Mouse (Mus musculus) neural tube, embryonic 14.5 days (tissue): ENCODE measurements around the gene 4931429L15Rik. TPM values are rescaled to one million over a fixed set of nuclear protein-coding genes. Genes with fewer than 3 reads are reported as not detected.
"Not testable (repeated sequence)": the region's sequence is repeated elsewhere in the genome, so short reads cannot be mapped to it uniquely, and the experiment has no call there.

Experiments
- ATAC-seq: fragments of 200-750 bp; cut with Nextera tagmentation; 2 replicates; pipeline ENCODE4 v1.8.0; 2017; ENCODE audit warnings: low read depth, mild to moderate bottlenecking, moderate TSS enrichment, moderate library complexity
- H3K27ac ChIP-seq: fragments of 300-500 bp; sonication (generic); 2 replicates; pipeline ENCODE4 v1.5.1; 2014; ENCODE audit warnings: low read depth, mild to moderate bottlenecking, control low read depth, low read length, moderate library complexity, mixed read lengths
- H3K27me3 ChIP-seq: fragments of 300-500 bp; sonication (generic); 2 replicates; pipeline ENCODE4 v1.6.1; 2014; ENCODE audit warnings: low read length; ENCODE audit not compliant: control insufficient read depth, insufficient read depth
- H3K36me3 ChIP-seq: fragments of 300-500 bp; sonication (generic); 2 replicates; pipeline ENCODE4 v1.6.1; 2014; ENCODE audit warnings: low read length, mixed read lengths; ENCODE audit not compliant: control insufficient read depth, insufficient read depth
- H3K4me1 ChIP-seq: fragments of 300-500 bp; sonication (generic); 2 replicates; pipeline ENCODE4 v1.6.1; 2014; ENCODE audit warnings: low read length; ENCODE audit not compliant: control insufficient read depth, insufficient read depth
- H3K4me2 ChIP-seq: fragments of 300-500 bp; sonication (generic); 2 replicates; pipeline ENCODE4 v1.6.1; 2014; ENCODE audit warnings: mild to moderate bottlenecking, low read depth, low read length, control low read depth
- H3K4me3 ChIP-seq: fragments of 300-500 bp; sonication (generic); 2 replicates; pipeline ENCODE4 v1.5.1; 2014; ENCODE audit warnings: low read depth, low read length, control low read depth, mixed read lengths
- H3K9ac ChIP-seq: fragments of 300-500 bp; sonication (generic); replicated peaks from 2 replicates; pipeline ENCODE4 v1.6.1; 2014; ENCODE audit warnings: low read depth, mild to moderate bottlenecking, control low read depth, low read length, mixed read lengths
- H3K9me3 ChIP-seq: fragments of 300-500 bp; sonication (generic); 2 replicates; pipeline ENCODE4 v1.6.1; 2016; ENCODE audit warnings: low read length; ENCODE audit not compliant: control insufficient read depth
- WGBS: fragments of 180-500 bp; shearing (Covaris S2); extraction: QIAGEN DNeasy Blood & Tissue Kit; methylation state at CpG from one replicate; pipeline ENCODE4 v1.1.7; 2014; 5-methylcytosine and 5-hydroxymethylcytosine counted together
- polyA plus RNA-seq: library from polyadenylated mRNA; unstranded; fragments of >200 nt; fragmentation: Nextera tagmentation; extraction: Ambion mirVana; gene quantifications from 2 replicates; pipeline ENCODE4 v1.2.1, GENCODE M21; 2014

Gene 4931429L15Rik
- polyA plus RNA-seq, 1 experiment from 2014 or later = not detected

DNA sequence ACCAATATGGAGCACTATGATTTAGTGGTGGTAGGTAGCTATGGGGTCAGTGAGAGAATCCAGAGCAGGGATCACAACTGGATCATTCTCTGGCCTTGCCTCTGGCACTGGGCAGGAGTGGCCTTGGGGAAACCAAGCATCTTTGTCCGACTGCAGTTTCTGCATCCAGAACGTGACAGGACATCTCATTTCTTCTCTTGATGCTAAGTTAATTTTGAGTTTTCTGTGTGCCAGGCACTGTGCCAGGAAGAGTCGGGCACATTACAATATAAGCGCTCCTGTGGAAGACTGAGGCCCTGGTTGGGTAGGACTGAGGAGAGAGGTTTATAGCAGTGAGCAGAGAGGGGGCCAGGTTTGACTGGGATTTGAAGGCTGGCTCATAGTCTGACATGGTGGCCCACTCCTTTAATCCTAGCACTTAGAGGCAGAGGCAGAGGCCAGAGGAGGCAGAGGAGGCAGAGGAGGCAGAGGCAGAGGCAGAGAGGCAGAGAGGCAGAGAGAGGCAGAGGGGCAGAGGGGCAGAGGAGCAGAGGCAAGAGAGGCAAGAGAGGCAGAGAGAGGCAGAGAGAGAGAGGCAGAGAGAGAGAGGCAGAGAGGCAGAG is 19.4 kb upstream of the 4931429L15Rik start:
- Histone ChIP-seq H3K4me3 (no peak overlapping the region), H3K9ac (no peak overlapping the region), H3K36me3 (no peaks in the 10 kb centered on the region), H3K9me3 (no peaks in the 10 kb centered on the region), H3K4me1 (peaks cover 13% of the 10 kb centered on the region; the same call in 1 of the 2 replicates), H3K27me3 (no peaks in the 10 kb centered on the region), H3K4me2 (no peak overlapping the region), H3K27ac (no peak overlapping the region)
- ATAC-seq = no peak
- WGBS = 91% methylated on average over 4 of the region's 4 CpGs

GRCm38 (mm10) chr9:46338384-46338783 is 18.6 kb upstream of the 4931429L15Rik start:
- Histone ChIP-seq H3K27me3 (no peaks in the 10 kb centered on the region), H3K4me3 (no peak overlapping the region), H3K4me1 (peaks cover 13% of the 10 kb centered on the region; the same call in 1 of the 2 replicates), H3K9me3 (no peaks in the 10 kb centered on the region), H3K9ac (no peak overlapping the region), H3K4me2 (no peak overlapping the region), H3K27ac (peak overlapping the region; percentile 29; the same call in 1 of the 2 replicates), H3K36me3 (no peaks in the 10 kb centered on the region)
- 17% methylated on average over 4 of the region's 4 CpGs for whole genome bisulfite sequencing
- ATAC-seq = no peak

DNA sequence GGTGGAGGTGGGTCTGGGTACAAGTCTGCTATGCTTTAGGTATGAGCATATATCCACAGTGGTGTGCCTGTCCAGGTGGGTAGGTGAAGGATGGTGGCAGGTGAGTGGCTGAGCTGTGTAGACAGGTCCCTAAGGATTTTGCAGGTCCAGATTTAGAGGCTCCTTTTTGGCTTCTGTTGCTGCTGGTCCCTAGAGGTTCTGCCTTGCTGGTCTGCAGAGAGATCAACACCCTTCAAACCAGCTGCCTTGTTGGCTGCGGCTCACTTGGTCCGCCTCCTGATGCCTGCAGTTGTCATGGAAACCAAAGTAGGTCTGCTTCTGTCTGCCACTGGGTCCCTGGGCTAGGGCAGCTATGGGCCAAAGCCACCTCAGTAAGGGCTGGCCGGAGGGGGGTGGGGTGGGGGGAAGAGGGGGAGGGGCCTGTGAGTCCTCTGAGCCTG is 18.1 kb upstream of the 4931429L15Rik start:
- Histone ChIP-seq H3K27ac (no peak overlapping the region), H3K4me3 (no peak overlapping the region), H3K36me3 (no peaks in the 10 kb centered on the region), H3K4me1 (peaks cover 13% of the 10 kb centered on the region; the same call in 1 of the 2 replicates), H3K4me2 (no peak overlapping the region), H3K9me3 (no peaks in the 10 kb centered on the region), H3K27me3 (no peaks in the 10 kb centered on the region), H3K9ac (no peak overlapping the region)
- 0% methylated on average over 2 of the region's 3 CpGs for WGBS
- peak; percentile 87 for ATAC-seq

DNA sequence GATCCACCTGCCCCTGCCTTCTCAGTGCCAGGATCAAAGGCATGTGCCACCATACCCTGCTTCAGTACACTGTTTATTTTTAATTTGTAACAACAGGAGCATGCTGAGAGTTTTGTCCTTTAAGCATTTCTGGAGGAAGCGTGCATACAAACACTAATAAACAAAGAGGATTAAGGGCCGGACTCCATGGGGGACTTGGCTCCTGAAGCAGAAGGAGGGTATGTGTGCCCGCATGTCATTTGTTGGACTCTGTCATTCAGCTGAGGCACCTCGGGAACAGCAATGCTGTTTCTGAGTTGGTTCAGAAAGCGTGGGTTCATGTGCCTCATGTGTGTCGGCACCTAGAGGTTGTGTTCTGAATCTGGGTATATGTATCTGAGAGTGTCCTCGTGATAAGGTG is 17.5 kb upstream of the 4931429L15Rik start:
- H3K9ac ChIP-seq = no peak overlapping the region
- no peak overlapping the region for H3K4me2 ChIP-seq
- H3K4me3 ChIP-seq = no peak overlapping the region
- 58% methylated on average over 7 of the region's 7 CpGs for WGBS
- no peak overlapping the region for H3K27ac ChIP-seq
- H3K36me3 ChIP-seq = no peaks in the 10 kb centered on the region
- H3K27me3 ChIP-seq = no peaks in the 10 kb centered on the region
- H3K9me3 ChIP-seq = no peaks in the 10 kb centered on the region
- peaks cover 13% of the 10 kb centered on the region; the same call in 1 of the 2 replicates for H3K4me1 ChIP-seq
- no peak for ATAC-seq

- not testable (repeated sequence) for H3K27ac ChIP-seq, H3K9me3 ChIP-seq, H3K4me3 ChIP-seq, H3K36me3 ChIP-seq, H3K9ac ChIP-seq, H3K27me3 ChIP-seq, ATAC-seq, H3K4me2 ChIP-seq
- H3K4me1 ChIP-seq = peaks cover 13% of the 10 kb centered on the region; the same call in 1 of the 2 replicates
- 67% methylated on average over 13 of the region's 14 CpGs for WGBS
These were observed 16.5 kb upstream of the 4931429L15Rik start for GRCm38 (mm10) chr9:46336294-46336693.

DNA sequence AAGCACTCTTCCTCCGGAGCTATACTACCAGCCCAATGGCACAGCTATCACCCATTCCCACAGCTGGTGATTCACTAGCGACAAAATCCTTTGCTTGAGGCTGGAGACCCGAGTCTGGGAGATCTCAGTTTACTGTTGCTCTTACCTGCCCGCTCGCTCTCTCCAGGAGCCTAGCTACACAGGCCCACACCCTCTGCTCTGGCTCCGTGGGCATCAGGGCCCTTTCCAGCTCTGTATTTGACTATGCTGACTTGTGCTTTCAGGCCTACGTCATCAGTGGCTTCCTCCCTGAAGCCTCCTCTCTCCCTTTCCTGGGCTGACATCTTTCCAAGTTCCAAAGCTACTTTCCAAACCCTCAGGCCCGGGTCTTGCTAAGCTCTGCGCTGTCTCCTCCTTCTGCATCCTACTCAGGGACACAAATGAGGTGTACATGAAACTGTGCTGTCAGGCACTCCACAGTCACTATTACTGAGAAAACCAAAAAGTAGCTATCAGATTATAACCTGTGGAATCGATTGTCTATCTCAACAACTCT is 15.7 kb upstream of the 4931429L15Rik start:
- WGBS = 84% methylated on average over 10 of the region's 10 CpGs
- H3K4me3 ChIP-seq = no peak overlapping the region

DNA sequence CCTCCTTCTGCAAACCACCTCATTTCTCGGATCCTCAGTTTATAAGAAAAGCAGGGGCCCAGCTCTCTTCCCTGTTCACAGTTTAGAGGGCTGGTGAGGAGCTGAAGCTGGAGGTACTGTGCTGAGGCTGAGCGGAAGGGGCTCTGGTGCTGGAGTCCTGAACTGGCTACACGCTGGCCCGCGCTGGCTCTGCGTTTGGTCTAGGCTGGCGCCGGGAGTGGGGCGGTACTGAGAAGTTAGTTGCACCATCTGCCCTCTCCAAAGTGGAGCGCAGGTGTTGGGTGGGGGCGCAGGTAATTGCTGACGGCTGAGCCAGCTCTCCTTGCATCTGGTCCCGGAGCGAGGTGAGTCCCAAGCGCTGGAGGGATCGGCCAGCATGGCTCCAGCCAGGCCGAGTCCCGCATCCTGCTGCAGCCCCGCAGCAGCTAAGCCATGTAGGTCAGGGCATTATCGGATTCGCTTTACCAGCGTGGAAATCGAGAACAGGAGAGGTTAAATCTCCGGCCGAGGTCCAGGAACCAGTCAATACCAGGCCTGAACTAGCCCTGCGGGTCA is 14.8 kb upstream of the 4931429L15Rik start:
- H3K9ac ChIP-seq = no peak overlapping the region
- no peaks in the 10 kb centered on the region for H3K9me3 ChIP-seq
- no peaks in the 10 kb centered on the region for H3K27me3 ChIP-seq
- H3K4me1 ChIP-seq = peaks cover 13% of the 10 kb centered on the region; the same call in 1 of the 2 replicates
- 37% methylated on average over 26 of the region's 26 CpGs for WGBS
- no peak for ATAC-seq
- no peak overlapping the region for H3K27ac ChIP-seq
- H3K4me2 ChIP-seq = no peak overlapping the region
- no peak overlapping the region for H3K4me3 ChIP-seq
- H3K36me3 ChIP-seq = no peaks in the 10 kb centered on the region

More for the DNA sequence above, 15.7 kb upstream of the 4931429L15Rik start:
- Histone ChIP-seq H3K4me2 (no peak overlapping the region), H3K36me3 (no peaks in the 10 kb centered on the region), H3K9ac (no peak overlapping the region), H3K27me3 (no peaks in the 10 kb centered on the region), H3K4me1 (peaks cover 13% of the 10 kb centered on the region; the same call in 1 of the 2 replicates), H3K27ac (no peak overlapping the region), H3K9me3 (no peaks in the 10 kb centered on the region)
- ATAC-seq = no peak

- 92% methylated on average over 1 of the region's 1 CpGs for WGBS
- Histone ChIP-seq H3K9ac (no peak overlapping the region), H3K36me3 (no peaks in the 10 kb centered on the region)
These were observed 11.5 kb upstream of the 4931429L15Rik start for GRCm38 (mm10) chr9:46331301-46331700.

DNA sequence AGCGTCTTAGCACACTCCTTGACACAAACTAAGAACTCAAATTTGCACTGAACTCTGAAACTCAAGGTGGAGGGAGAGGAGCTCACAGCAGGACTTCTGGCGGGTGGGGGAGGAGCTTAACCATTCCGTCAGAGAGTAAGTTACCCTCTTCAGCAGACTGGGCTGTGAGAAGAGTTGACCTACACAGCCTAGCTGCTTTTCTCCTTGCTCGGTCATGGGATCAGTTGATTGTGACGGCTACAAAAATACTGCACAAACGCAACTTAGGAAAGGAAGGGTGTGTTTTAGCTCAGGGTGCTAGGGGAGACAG is 10.8 kb upstream of the 4931429L15Rik start:
- no peaks in the 10 kb centered on the region for H3K27me3 ChIP-seq
- 61% methylated on average over 6 of the region's 6 CpGs for WGBS
- H3K9ac ChIP-seq = no peak overlapping the region
- H3K27ac ChIP-seq = no peak overlapping the region
- no peak for ATAC-seq
- H3K4me3 ChIP-seq = no peak overlapping the region
- H3K4me2 ChIP-seq = no peak overlapping the region
- H3K4me1 ChIP-seq = peaks cover 11% of the 10 kb centered on the region
- H3K9me3 ChIP-seq = no peaks in the 10 kb centered on the region
- H3K36me3 ChIP-seq = no peaks in the 10 kb centered on the region

More at GRCm38 (mm10) chr9:46331301-46331700, 11.5 kb upstream of the 4931429L15Rik start:
- Histone ChIP-seq H3K27ac (no peak overlapping the region), H3K9me3 (no peaks in the 10 kb centered on the region), H3K4me3 (no peak overlapping the region), H3K4me1 (peaks cover 11% of the 10 kb centered on the region), H3K4me2 (no peak overlapping the region), H3K27me3 (no peaks in the 10 kb centered on the region)
- ATAC-seq = no peak
